Mouse (Mus musculus): ENCODE measurements around the gene Aym1.

Aym1 gene

DNA sequence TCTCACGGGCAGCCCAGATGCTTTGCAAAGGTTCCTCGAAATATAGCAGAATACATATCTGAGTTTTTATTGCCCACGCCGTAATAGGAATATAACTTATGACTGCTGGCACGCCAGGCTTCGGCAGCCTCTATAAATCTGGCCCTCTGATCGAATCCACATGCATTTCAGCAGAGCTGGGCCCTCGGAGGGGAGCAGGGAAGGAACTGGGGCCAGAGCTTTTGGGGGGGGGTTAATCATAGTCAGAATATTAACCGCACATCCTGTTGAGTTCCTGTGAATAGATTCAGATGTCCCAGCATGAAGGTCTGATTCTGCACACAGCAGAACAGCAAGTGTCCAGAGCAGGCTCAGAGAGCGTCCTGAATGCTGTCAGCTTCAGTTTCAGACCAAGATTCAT is 17.2 kb downstream of the Aym1 start:
- no peak for TF ChIP-seq GATA4 (IDR thresholded peaks at IDR 0.05; ENCODE audit: insufficient replicate concordance, low read length)

DNA sequence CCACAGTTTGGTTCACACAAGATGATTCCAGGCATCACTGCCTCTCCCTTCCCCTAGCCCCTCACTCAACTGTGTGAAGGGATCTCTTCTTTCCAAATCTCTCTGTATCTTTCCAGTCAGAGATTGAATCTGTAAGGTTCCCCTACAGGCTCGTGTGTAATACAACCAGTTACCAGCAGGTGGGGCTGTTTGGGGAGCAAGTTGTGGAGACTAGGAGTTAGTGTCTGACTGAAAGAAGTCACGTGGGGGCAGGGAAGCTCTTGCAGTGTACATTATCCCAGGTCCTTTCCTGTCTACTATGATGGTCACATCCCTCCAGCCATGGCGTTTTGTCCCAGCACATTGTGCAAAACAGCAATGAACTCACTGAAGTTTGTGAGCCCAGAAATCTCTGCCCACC is 18.7 kb downstream of the Aym1 start:
- no peak for TF ChIP-seq GATA4 (IDR thresholded peaks at IDR 0.05; ENCODE audit: insufficient replicate concordance, low read length)

DNA sequence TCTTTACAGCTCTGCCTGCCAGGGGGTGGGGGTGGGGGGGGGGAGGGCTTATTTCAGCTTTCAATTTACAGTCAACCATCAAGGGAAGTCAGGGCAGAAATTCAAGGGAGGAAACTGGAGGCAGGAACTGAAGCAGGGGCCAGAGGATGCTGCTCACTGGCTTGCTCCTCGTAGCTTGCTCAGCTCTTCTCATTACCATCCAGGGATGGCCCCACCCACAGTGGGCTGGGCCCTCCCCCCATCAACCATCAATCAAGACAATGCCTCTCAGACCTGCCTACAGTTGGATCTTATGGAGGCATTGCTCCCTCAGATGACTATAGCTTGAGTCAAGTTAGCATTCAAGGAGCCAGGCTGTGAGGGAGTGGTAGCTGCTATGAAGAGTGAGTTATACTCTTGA is 19.2 kb downstream of the Aym1 start:
- TF ChIP-seq GATA4 (IDR thresholded peaks at IDR 0.05; ENCODE audit: insufficient replicate concordance, low read length), result no peak

DNA sequence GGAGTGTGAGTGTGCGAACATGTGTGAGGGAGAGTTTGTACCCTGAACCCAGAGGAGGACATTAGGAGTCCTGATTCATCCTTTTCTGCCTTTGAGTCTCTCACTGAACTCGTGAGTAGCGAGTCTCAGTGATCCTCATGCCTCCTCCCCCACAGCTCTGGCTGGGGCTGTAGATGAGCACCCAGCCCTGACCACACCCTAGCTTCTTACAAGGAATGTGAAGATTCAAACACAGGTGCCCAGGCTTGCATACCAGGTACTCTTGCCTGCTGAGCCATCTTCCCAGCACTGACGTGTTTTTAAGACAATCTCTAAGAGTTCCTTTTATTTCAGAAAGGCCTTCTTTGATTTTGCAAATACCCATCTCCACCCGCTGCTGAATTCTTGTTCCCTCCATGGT is 22.3 kb downstream of the Aym1 start:
- no peak for TF ChIP-seq GATA4 (IDR thresholded peaks at IDR 0.05; ENCODE audit: insufficient replicate concordance, low read length)

DNA sequence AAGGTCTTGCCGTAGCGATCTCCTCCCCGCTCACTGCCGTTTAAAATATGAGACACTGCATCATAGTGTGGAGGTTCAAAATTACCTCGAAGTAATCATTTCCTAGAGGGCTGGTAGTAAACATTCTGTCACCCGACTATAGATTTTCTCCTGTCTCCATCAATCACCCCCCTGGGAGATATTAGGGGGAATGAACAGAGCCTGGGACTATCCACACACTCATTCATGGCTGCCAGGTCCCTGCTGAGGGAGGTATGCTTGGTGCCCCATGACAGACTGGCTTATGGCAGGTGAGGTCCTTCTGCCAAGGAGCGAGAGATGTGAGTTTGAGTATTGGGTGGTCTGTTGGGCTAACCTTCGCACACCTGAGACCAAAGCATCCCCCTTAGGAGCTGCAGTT is 23.5 kb downstream of the Aym1 start:
- no peak for TF ChIP-seq GATA4 (IDR thresholded peaks at IDR 0.05; ENCODE audit: insufficient replicate concordance, low read length)

DNA sequence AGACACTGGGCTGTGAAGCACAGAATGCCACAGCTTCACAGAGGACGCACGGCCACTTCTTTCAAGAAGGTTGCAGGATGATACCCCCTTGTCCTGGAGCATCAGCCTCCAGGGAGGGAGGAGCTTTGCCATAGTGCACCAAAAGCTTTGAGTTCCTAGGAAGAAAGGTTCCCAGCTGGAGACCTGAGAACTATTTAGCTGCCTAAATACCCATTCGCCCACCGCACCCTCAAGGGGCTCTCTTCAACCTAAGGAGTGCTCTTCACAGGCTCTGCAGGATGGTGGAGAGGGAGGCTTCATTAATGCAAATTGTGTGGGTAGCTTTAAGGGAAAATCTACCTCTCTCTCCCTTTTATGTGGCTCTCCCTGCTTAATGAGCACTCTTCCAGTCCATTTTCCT is 25.5 kb downstream of the Aym1 start:
- TF ChIP-seq GATA4 (IDR thresholded peaks at IDR 0.05; ENCODE audit: insufficient replicate concordance, low read length), result no peak

DNA sequence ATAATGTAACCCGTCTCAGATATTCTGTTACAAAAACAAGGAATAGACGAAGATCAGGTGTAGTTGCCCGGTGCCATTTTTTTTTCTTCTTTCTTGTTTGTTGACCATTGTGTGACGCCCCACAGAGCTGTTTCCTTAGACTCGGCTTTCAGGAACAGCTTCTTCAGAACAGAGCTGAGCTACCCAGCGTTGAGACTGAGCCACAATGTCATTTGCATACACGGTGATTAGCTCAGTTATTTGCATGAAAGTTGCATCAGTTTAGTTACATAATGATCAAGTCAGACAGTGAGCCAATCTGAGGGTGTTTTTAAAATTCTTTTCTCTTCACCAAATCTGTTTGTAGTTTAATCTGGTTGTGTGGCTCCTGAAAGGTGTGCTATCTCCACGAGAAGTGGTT is 36.7 kb downstream of the Aym1 start:
- TF ChIP-seq GATA4 (IDR thresholded peaks at IDR 0.05; ENCODE audit: insufficient replicate concordance, low read length), result no peak

DNA sequence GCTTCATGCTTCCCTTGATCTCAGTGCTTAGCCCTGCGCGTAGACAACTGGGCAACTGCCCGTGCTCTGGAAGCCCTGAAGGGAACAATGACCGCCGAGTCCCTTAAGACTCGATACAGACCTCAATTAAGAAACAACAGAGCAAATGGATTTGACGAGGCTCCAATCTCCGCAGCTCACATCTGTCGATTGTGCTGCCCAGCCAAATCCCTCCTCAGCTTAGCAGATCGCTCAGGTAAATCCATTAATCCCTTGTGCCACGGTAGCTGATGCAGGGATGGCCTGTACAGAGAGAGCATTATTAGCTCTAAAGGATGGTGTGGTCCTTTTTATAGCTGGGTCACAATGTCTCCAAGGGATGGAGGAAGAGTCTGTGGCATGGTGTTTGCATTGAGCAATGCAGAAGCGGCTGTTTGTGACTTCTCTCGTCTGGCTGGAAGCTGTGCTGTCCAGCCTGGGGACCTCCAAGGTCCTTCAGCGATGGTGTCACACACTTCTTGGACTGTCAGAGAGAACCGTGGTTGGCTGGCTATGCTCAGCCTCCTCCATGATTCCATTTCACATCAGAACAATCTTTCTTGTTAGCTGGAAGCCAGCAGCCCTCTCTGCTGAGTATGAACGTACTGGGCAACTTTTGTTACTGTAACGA is 39.3 kb downstream of the Aym1 start:
- TF ChIP-seq GATA4 (IDR thresholded peaks at IDR 0.05; ENCODE audit: insufficient replicate concordance, low read length), result no peak

DNA sequence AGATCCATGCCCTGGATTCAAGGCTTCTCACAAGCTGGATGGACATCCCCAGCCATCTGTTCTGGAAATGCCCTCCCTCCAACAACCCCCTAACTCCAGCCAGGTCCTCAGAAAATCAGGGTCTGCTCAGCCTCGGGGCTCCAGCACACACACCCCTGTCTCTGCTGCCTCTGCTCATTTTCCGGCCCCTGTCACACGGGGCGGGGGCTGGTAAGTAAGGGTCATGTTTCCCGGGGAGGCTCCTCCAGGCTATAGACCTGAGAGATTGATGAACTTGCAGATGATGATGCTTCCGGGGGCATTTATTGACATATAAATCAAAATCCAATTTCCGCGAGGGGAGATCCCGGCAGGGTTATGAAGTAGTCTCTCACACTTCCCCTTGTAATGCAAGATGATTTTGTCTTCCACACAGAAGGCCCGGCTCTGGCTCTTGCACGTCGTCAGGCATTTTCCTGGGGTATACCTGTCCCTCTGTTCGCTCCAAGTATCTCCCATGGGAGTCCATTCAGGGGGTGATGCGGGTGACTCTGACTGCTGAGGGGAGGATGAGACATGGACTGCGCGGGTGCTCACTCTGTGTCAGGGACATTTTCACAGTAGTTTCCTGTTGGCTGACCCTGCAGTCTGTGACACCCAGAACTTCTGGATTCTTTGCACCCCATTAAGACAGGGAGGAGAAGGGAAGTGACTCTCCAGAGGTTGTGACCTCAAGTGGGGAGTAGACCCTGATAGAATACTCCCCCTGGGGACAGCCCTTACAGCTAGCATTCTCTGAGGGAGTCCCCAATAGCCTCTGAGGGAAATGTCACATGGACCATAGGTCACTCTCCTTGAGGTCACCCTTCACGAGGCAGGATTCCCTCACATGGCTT is 40.6 kb downstream of the Aym1 start:
- TF ChIP-seq GATA4 (IDR thresholded peaks at IDR 0.05; ENCODE audit: insufficient replicate concordance, low read length), result no peak

DNA sequence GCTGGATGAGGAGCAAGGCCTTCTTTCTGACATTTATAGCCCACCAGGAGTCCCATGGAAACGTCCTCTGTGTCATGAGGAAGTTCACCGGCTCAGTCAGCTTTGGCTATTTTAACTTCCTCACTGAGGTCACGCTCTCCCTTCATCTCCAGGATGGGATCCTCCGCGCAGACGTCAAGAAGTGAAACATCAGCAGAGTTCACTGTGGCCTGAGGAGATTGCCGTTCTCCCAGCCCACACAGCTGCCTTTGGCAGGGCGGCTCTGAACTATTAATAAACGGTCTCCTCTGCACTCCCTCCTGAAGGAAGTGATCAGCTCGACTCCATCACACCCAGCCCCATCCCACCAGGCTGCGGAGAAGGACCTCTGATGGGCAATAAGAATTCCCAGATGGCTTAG is 45.6 kb downstream of the Aym1 start:
- TF ChIP-seq GATA4 (IDR thresholded peaks at IDR 0.05; ENCODE audit: insufficient replicate concordance, low read length), result no peak

DNA sequence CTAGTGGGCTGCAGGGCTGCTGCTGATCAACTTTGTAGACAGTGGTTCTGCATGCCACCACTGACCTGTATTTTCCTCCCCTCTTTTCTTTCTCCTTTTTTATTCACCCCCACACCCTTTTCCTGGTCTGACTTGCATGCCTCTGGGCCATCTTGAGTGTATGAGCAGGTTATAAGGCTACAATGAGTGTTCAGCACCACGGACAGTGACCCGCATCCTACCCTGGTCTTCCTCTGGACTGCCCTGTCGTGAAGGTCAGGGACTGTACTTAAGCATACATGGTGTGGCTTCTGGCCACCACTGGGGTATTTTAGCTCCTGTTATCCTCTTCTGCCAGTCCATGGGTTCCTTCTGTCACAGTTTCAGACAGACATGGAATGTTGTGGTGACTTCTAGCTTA is 50.3 kb downstream of the Aym1 start:
- no peak for TF ChIP-seq GATA4 (IDR thresholded peaks at IDR 0.05; ENCODE audit: insufficient replicate concordance, low read length)
